Mouse (Mus musculus): ENCODE measurements around the gene Rock2.

Gene Rock2

GRCm38 (mm10) chr12:16880077-16880476 lies 14.6 kb upstream of the Rock2 start:
- TF ChIP-seq GATA4 (IDR thresholded peaks at IDR 0.05; ENCODE audit: insufficient replicate concordance, low read length) = no peak

GRCm38 (mm10) chr12:16882442-16882841 lies 12.3 kb upstream of the Rock2 start:
- TF ChIP-seq GATA4 (IDR thresholded peaks at IDR 0.05; ENCODE audit: insufficient replicate concordance, low read length) = no peak

GRCm38 (mm10) chr12:16883111-16883510 lies 11.6 kb upstream of the Rock2 start:
- TF ChIP-seq GATA4 (IDR thresholded peaks at IDR 0.05; ENCODE audit: insufficient replicate concordance, low read length) = no peak

- TF ChIP-seq GATA4 (IDR thresholded peaks at IDR 0.05; ENCODE audit: insufficient replicate concordance, low read length) = no peak
Measured at GRCm38 (mm10) chr12:16884534-16884933, 10.2 kb upstream of the Rock2 start.

GRCm38 (mm10) chr12:16886354-16886753 lies 8.3 kb upstream of the Rock2 start:
- TF ChIP-seq GATA4 (IDR thresholded peaks at IDR 0.05; ENCODE audit: insufficient replicate concordance, low read length) = no peak

GRCm38 (mm10) chr12:16893039-16893438 lies 1.7 kb upstream of the Rock2 start:
- TF ChIP-seq GATA4 (IDR thresholded peaks at IDR 0.05; ENCODE audit: insufficient replicate concordance, low read length) = no peak

GRCm38 (mm10) chr12:16893656-16894395 lies 869 bp upstream of the Rock2 start:
- TF ChIP-seq GATA4 (IDR thresholded peaks at IDR 0.05; ENCODE audit: insufficient replicate concordance, low read length) = no peak

- TF ChIP-seq GATA4 (IDR thresholded peaks at IDR 0.05; ENCODE audit: insufficient replicate concordance, low read length) = no peak
Measured at GRCm38 (mm10) chr12:16895221-16895928, 680 bp downstream of the Rock2 start.

- TF ChIP-seq GATA4 (IDR thresholded peaks at IDR 0.05; ENCODE audit: insufficient replicate concordance, low read length) = no peak
Measured at GRCm38 (mm10) chr12:16896073-16896789, 1.5 kb downstream of the Rock2 start.

GRCm38 (mm10) chr12:16897225-16897624 lies 2.5 kb downstream of the Rock2 start:
- no peak for TF ChIP-seq GATA4 (IDR thresholded peaks at IDR 0.05; ENCODE audit: insufficient replicate concordance, low read length)

- no peak for TF ChIP-seq GATA4 (IDR thresholded peaks at IDR 0.05; ENCODE audit: insufficient replicate concordance, low read length)
Measured at GRCm38 (mm10) chr12:16898221-16898620, 3.5 kb downstream of the Rock2 start.

- TF ChIP-seq GATA4 (IDR thresholded peaks at IDR 0.05; ENCODE audit: insufficient replicate concordance, low read length) = no peak
Measured at GRCm38 (mm10) chr12:16898790-16899189, 4.1 kb downstream of the Rock2 start.

- no peak for TF ChIP-seq GATA4 (IDR thresholded peaks at IDR 0.05; ENCODE audit: insufficient replicate concordance, low read length)
Measured at GRCm38 (mm10) chr12:16900625-16901222, 6.0 kb downstream of the Rock2 start.

GRCm38 (mm10) chr12:16903949-16904635 lies 9.4 kb downstream of the Rock2 start:
- no peak for TF ChIP-seq GATA4 (IDR thresholded peaks at IDR 0.05; ENCODE audit: insufficient replicate concordance, low read length)

Data from liver, adult (tissue).